Mouse (Mus musculus) c-Kit-negative CD71-positive TER-119-positive erythroid progenitor cells, embryonic 14.5 days (primary cell): ENCODE data around the gene Gas1.

ENCODE experiments used
- DNase-seq: peaks from one replicate; pipeline ENCODE4 v3.0.0-alpha.2; 2013; ENCODE audit warnings: low read depth, low spot score

The Gas1 gene

GRCm38 (mm10) chr13:60177106-60177796 lies at the start of gene Gas1:
Gas1 (minus strand) TSS chr13:60177365.
- DNase-seq, result no peak

- DNase-seq, result no peak
These were observed 49.2 kb upstream of the Gas1 start for GRCm38 (mm10) chr13:60226251-60226836.

- DNase-seq, result no peak
These were observed 48.6 kb upstream of the Gas1 start for GRCm38 (mm10) chr13:60225736-60226135.

GRCm38 (mm10) chr13:60225276-60225675 lies 48.1 kb upstream of the Gas1 start:
- DNase-seq, result no peak

- no peak for DNase-seq
These were observed 46.6 kb upstream of the Gas1 start for GRCm38 (mm10) chr13:60223797-60224196.

GRCm38 (mm10) chr13:60222336-60222735 lies 45.2 kb upstream of the Gas1 start:
- no peak for DNase-seq

GRCm38 (mm10) chr13:60213896-60214295 lies 36.7 kb upstream of the Gas1 start:
- DNase-seq, result no peak

- DNase-seq, result no peak
These were observed 30.0 kb upstream of the Gas1 start for GRCm38 (mm10) chr13:60207135-60207601.

GRCm38 (mm10) chr13:60204746-60205145 lies 27.6 kb upstream of the Gas1 start:
- no peak for DNase-seq

GRCm38 (mm10) chr13:60193273-60193672 lies 16.1 kb upstream of the Gas1 start:
- DNase-seq, result no peak

GRCm38 (mm10) chr13:60189923-60190322 lies 12.8 kb upstream of the Gas1 start:
- DNase-seq, result no peak

- DNase-seq, result no peak
These were observed 11.8 kb upstream of the Gas1 start for GRCm38 (mm10) chr13:60188952-60189351.

GRCm38 (mm10) chr13:60187276-60187675 lies 10.1 kb upstream of the Gas1 start:
- no peak for DNase-seq

GRCm38 (mm10) chr13:60182346-60182745 lies 5.2 kb upstream of the Gas1 start:
- no peak for DNase-seq

GRCm38 (mm10) chr13:60179641-60180040 lies 2.5 kb upstream of the Gas1 start:
- DNase-seq, result no peak

- no peak for DNase-seq
These were observed 1.3 kb upstream of the Gas1 start for GRCm38 (mm10) chr13:60178416-60178815.

- DNase-seq, result no peak
These were observed 589 bp upstream of the Gas1 start for GRCm38 (mm10) chr13:60177797-60178110.

- DNase-seq, result no peak
These were observed 424 bp downstream of the Gas1 start for GRCm38 (mm10) chr13:60176776-60177105.

- DNase-seq, result no peak
These were observed 909 bp downstream of the Gas1 start for GRCm38 (mm10) chr13:60176136-60176775.

- DNase-seq, result no peak
These were observed 1.6 kb downstream of the Gas1 start for GRCm38 (mm10) chr13:60175490-60176135.

- no peak for DNase-seq
These were observed 2.2 kb downstream of the Gas1 start for GRCm38 (mm10) chr13:60174953-60175352.
